Mouse (Mus musculus): ENCODE results near the gene St3gal3. TPM values are rescaled to one million over a fixed set of nuclear protein-coding genes. Genes with fewer than 3 reads are reported as not detected.

St3gal3 gene
- total and polyA plus RNA-seq, 2 experiments: 27.9 to 44.9 TPM

GRCm38 (mm10) chr4:117893376-117893775, 241.3 kb downstream of the St3gal3 start:
- Histone ChIP-seq H3K27me3 (ENCODE audit: control insufficient read depth, insufficient read depth, low read length) (no peaks in the 10 kb centered on the region), H3K4me1 (ENCODE audit: control insufficient read depth, insufficient read depth, low read length) (peaks cover 4% of the 10 kb centered on the region; the same call in 1 of the 2 replicates), H3K9ac (ENCODE audit: low read depth, low read length) (no peak overlapping the region), H3K36me3 (ENCODE audit: control insufficient read depth, insufficient read depth, low read length) (no peaks in the 10 kb centered on the region), H3K27ac (replicated peaks; ENCODE audit: insufficient read depth, low read depth, low read length) (no peak overlapping the region), H3K79me2 (ENCODE audit: control insufficient read depth, insufficient read depth, low read length) (no peaks in the 10 kb centered on the region), H3K4me3 (ENCODE audit: insufficient read depth, low read depth, low read length) (no peak overlapping the region)
- WGBS: 24% methylated on average over 9 of the region's 9 CpGs
- TF ChIP-seq POLR2A (IDR thresholded peaks at IDR 0.05; ENCODE audit: extremely low read depth, insufficient read depth, low read length) (no peak), CTCF (IDR thresholded peaks at IDR 0.05; ENCODE audit: low read depth, low read length) (no peak)
- peak; percentile 24 for DNase-seq (ENCODE audit: extremely low read depth, low read depth, low spot score)

GRCm38 (mm10) chr4:117891738-117892161, 243.0 kb downstream of the St3gal3 start, which contains the start of gene Dph2:
TSS of gene Dph2 (minus strand) at chr4:117892032.
- Histone ChIP-seq H3K9ac (ENCODE audit: low read depth, low read length) (peak within 1 kb of the TSS; percentile 63), H3K4me3 (ENCODE audit: insufficient read depth, low read depth, low read length) (peak within 1 kb of the TSS; percentile 85), H3K27ac (replicated peaks; ENCODE audit: insufficient read depth, low read depth, low read length) (no peak within 1 kb of the TSS), H3K36me3 (ENCODE audit: control insufficient read depth, insufficient read depth, low read length) (no peaks in the 10 kb centered on the region), H3K79me2 (ENCODE audit: control insufficient read depth, insufficient read depth, low read length) (peaks cover 4% of the 10 kb centered on the region; the same call in 1 of the 2 replicates), H3K4me1 (ENCODE audit: control insufficient read depth, insufficient read depth, low read length) (peaks cover 7% of the 10 kb centered on the region; the same call in 1 of the 2 replicates), H3K27me3 (ENCODE audit: control insufficient read depth, insufficient read depth, low read length) (no peaks in the 10 kb centered on the region)
- peak; percentile 96 for DNase-seq (ENCODE audit: extremely low read depth, low read depth, low spot score)
- TF ChIP-seq CTCF (IDR thresholded peaks at IDR 0.05; ENCODE audit: low read depth, low read length) (no peak), POLR2A (IDR thresholded peaks at IDR 0.05; ENCODE audit: extremely low read depth, insufficient read depth, low read length) (no peak)
- under 1% methylated on average over 21 of the region's 21 CpGs for WGBS

- TF ChIP-seq POLR2A (IDR thresholded peaks at IDR 0.05; ENCODE audit: extremely low read depth, insufficient read depth, low read length) (no peak), CTCF (IDR thresholded peaks at IDR 0.05; ENCODE audit: low read depth, low read length) (no peak)
- WGBS: 91% methylated on average over 8 of the region's 8 CpGs
- no peaks in the 10 kb centered on the region for H3K27me3 ChIP-seq (ENCODE audit: control insufficient read depth, insufficient read depth, low read length)
- DNase-seq (ENCODE audit: extremely low read depth, low read depth, low spot score): no peak
- H3K9ac ChIP-seq (ENCODE audit: low read depth, low read length): no peak overlapping the region
- peaks cover 5% of the 10 kb centered on the region; the same call in 1 of the 2 replicates for H3K79me2 ChIP-seq (ENCODE audit: control insufficient read depth, insufficient read depth, low read length)
- peaks cover 1% of the 10 kb centered on the region; the same call in 1 of the 2 replicates for H3K36me3 ChIP-seq (ENCODE audit: control insufficient read depth, insufficient read depth, low read length)
- no peak overlapping the region for H3K4me3 ChIP-seq (ENCODE audit: insufficient read depth, low read depth, low read length)
- H3K27ac ChIP-seq (replicated peaks; ENCODE audit: insufficient read depth, low read depth, low read length): no peak overlapping the region
- peaks cover 12% of the 10 kb centered on the region; the same call in 1 of the 2 replicates for H3K4me1 ChIP-seq (ENCODE audit: control insufficient read depth, insufficient read depth, low read length)
Observed at GRCm38 (mm10) chr4:117890750-117891149, 244.0 kb downstream of the St3gal3 start.

- TF ChIP-seq CTCF (IDR thresholded peaks at IDR 0.05; ENCODE audit: low read depth, low read length) (no peak), POLR2A (IDR thresholded peaks at IDR 0.05; ENCODE audit: extremely low read depth, insufficient read depth, low read length) (no peak)
- Histone ChIP-seq H3K27ac (replicated peaks; ENCODE audit: insufficient read depth, low read depth, low read length) (no peak overlapping the region), H3K4me3 (ENCODE audit: insufficient read depth, low read depth, low read length) (no peak overlapping the region), H3K27me3 (ENCODE audit: control insufficient read depth, insufficient read depth, low read length) (no peaks in the 10 kb centered on the region), H3K79me2 (ENCODE audit: control insufficient read depth, insufficient read depth, low read length) (peaks cover 5% of the 10 kb centered on the region; the same call in 1 of the 2 replicates), H3K4me1 (ENCODE audit: control insufficient read depth, insufficient read depth, low read length) (peaks cover 12% of the 10 kb centered on the region; the same call in 1 of the 2 replicates), H3K9ac (ENCODE audit: low read depth, low read length) (no peak overlapping the region), H3K36me3 (ENCODE audit: control insufficient read depth, insufficient read depth, low read length) (peaks cover 3% of the 10 kb centered on the region; the same call in 1 of the 2 replicates)
- 96% methylated on average over 14 of the region's 14 CpGs for WGBS
- no peak for DNase-seq (ENCODE audit: extremely low read depth, low read depth, low spot score)
Observed at GRCm38 (mm10) chr4:117890031-117890430, 244.7 kb downstream of the St3gal3 start.

- no peaks in the 10 kb centered on the region for H3K27me3 ChIP-seq (ENCODE audit: control insufficient read depth, insufficient read depth, low read length)
- 93% methylated on average over 15 of the region's 15 CpGs for WGBS
- no peak overlapping the region for H3K9ac ChIP-seq (ENCODE audit: low read depth, low read length)
- no peak overlapping the region for H3K4me3 ChIP-seq (ENCODE audit: insufficient read depth, low read depth, low read length)
- peaks cover 5% of the 10 kb centered on the region; the same call in 1 of the 2 replicates for H3K79me2 ChIP-seq (ENCODE audit: control insufficient read depth, insufficient read depth, low read length)
- H3K4me1 ChIP-seq (ENCODE audit: control insufficient read depth, insufficient read depth, low read length): peaks cover 12% of the 10 kb centered on the region; the same call in 1 of the 2 replicates
- TF ChIP-seq CTCF (IDR thresholded peaks at IDR 0.05; ENCODE audit: low read depth, low read length) (no peak), POLR2A (IDR thresholded peaks at IDR 0.05; ENCODE audit: extremely low read depth, insufficient read depth, low read length) (no peak)
- H3K36me3 ChIP-seq (ENCODE audit: control insufficient read depth, insufficient read depth, low read length): peaks cover 7% of the 10 kb centered on the region; the same call in 1 of the 2 replicates
- no peak for DNase-seq (ENCODE audit: extremely low read depth, low read depth, low spot score)
- no peak overlapping the region for H3K27ac ChIP-seq (replicated peaks; ENCODE audit: insufficient read depth, low read depth, low read length)
Observed at GRCm38 (mm10) chr4:117889471-117889870, 245.2 kb downstream of the St3gal3 start.

- no peak overlapping the region for H3K27ac ChIP-seq (replicated peaks; ENCODE audit: insufficient read depth, low read depth, low read length)
- TF ChIP-seq CTCF (IDR thresholded peaks at IDR 0.05; ENCODE audit: low read depth, low read length) (no peak), POLR2A (IDR thresholded peaks at IDR 0.05; ENCODE audit: extremely low read depth, insufficient read depth, low read length) (no peak)
- no peak overlapping the region for H3K9ac ChIP-seq (ENCODE audit: low read depth, low read length)
- H3K4me1 ChIP-seq (ENCODE audit: control insufficient read depth, insufficient read depth, low read length): peaks cover 15% of the 10 kb centered on the region
- H3K4me3 ChIP-seq (ENCODE audit: insufficient read depth, low read depth, low read length): no peak overlapping the region
- H3K79me2 ChIP-seq (ENCODE audit: control insufficient read depth, insufficient read depth, low read length): peaks cover 5% of the 10 kb centered on the region; the same call in 1 of the 2 replicates
- no peak for DNase-seq (ENCODE audit: extremely low read depth, low read depth, low spot score)
- 71% methylated on average over 2 of the region's 2 CpGs for WGBS
- peaks cover 12% of the 10 kb centered on the region; the same call in 1 of the 2 replicates for H3K36me3 ChIP-seq (ENCODE audit: control insufficient read depth, insufficient read depth, low read length)
- H3K27me3 ChIP-seq (ENCODE audit: control insufficient read depth, insufficient read depth, low read length): no peaks in the 10 kb centered on the region
Observed at GRCm38 (mm10) chr4:117887920-117888319, 246.8 kb downstream of the St3gal3 start.

Data from liver, adult 2 months (tissue).